Mouse (Mus musculus) cerebellum, adult 11 months (tissue): Measurements from ENCODE around the gene Drc3.

Experiments
- DNase-seq: peaks from one replicate; pipeline ENCODE4 v3.0.0; 2022

The Drc3 gene

GRCm38 (mm10) chr11:60338291-60338690, 14.8 kb upstream of the Drc3 start:
- DNase-seq: peak; percentile 42

- no peak for DNase-seq
Observed at GRCm38 (mm10) chr11:60339361-60339760, 13.8 kb upstream of the Drc3 start.

GRCm38 (mm10) chr11:60345868-60346267, 7.3 kb upstream of the Drc3 start:
- DNase-seq: no peak

- DNase-seq: peak; percentile 72
Observed at GRCm38 (mm10) chr11:60346537-60346936, 6.6 kb upstream of the Drc3 start.

- DNase-seq: no peak
Observed at GRCm38 (mm10) chr11:60351388-60351787, 1.7 kb upstream of the Drc3 start.

DNA sequence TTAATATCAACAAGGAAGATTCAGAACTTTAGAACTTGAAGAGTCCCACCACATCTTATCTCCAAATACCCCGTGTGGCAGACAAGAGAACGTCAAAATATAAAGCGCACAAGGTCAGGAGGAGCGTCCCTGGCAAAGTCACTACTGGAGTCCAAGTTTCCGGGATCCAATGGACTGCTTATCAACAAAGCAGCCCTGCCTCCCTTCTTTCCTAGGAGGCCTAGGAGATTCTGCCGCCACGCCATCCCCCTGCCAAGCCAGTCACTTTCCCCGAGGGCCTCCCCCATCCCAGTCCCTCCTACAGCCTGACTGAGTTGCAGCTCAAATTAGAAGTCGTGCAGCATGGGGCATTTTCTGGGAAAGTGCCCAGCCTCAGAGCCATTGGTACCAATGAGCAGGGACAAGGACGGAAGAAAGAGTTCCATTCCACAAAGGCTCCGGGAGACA, 1.2 kb upstream of the Drc3 start:
- peak; percentile 54 for DNase-seq

DNA sequence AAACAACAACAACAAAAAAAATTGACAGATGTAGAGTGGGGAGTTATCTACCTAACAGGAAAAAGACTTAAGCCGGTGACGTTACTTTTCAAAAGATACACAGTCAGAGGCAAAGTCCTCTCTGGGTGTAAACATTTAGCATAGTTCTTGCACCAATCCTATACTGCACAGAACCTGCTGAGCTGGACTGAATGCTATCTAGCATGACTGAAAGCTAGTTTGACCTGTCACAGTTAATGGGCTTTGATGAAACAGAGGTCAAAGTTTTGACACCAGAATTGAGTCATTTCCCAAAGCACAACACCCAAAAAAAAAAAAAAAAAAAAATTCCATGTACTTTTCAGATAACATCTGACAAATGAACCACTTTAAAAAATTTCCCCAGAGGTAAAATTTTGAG, 2.8 kb downstream of the Drc3 start:
- DNase-seq: no peak

GRCm38 (mm10) chr11:60357116-60357515, 4.0 kb downstream of the Drc3 start:
- DNase-seq: no peak

GRCm38 (mm10) chr11:60358548-60358947, 5.4 kb downstream of the Drc3 start:
- DNase-seq: no peak

DNA sequence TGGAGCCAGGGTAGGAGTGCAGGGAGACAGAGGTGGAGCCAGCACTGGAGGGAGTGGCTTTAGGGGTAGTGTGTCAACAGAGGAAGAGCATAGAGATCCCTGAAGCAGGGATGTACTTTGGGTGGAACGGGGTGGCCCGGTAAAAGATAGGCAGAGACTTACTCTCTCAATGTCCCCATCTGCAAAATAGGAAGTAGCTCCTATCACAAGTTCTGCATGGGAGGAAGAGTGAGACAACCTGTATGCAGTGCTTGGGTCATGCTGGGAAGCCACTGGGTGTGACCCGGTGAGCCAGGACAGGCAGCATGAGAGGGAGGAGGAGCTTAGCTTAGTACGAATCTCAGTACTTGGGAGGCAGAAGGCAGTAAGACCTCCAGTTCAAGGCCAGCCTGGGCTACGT, 6.0 kb downstream of the Drc3 start:
- no peak for DNase-seq

GRCm38 (mm10) chr11:60359936-60360335, 6.8 kb downstream of the Drc3 start:
- no peak for DNase-seq

- DNase-seq: no peak
Observed at GRCm38 (mm10) chr11:60360631-60361201, 7.6 kb downstream of the Drc3 start.

DNA sequence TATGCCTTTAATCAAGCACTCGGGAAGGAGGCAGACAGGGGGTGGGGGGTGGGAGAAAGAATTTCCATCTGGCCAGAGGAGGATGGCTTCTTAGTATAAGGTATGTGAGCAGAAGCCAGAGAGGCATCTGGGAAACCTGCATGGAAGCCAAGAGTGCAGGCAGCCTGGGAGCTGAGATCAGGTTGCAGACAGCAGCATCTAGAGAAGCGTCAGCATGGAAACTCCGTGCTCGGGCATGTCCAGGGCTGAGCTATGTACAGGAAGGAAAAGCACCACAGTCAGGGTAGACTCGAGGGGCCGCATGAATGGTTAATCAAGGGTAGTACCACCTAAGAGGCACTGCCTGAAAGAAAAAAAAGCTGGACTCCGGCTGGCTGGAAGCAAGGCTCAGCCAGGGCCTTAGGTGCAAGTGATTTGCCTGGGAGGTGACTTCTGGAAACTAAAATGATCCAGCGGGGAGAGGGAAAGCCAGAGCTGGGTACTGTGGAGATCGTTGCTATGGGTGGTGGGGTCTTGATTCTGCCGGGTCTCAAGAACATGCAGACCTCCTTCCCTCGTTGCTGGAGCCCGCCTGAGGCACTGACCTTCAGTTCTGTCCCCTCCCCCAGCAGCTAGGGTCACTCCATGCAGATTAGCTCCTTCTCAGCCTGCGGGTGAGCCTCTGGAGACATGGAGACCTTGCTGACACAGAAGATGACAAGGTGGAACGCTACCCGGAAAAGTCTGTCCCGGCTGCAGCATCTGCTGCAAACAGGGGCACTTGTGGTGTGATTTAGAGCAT, 13.3 kb downstream of the Drc3 start:
- DNase-seq: no peak

DNA sequence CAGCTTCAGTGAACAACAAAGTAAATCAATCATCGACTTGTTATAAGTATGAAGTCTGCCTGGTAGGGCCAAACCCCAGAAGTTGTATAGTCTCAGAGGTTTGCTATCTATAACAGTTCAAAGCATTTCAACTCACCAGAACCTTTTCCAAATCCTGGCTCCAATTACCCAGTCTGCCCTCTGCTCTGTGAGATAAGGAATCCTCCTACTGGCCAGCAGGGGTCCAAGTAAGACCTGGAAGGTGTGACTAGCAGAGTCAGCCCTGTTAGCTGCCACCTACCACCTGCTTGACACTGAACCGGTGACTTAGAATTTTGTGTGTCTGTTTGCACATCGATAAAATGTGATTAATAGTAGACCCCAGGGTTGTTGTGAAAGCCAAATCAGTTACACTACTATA, 14.1 kb downstream of the Drc3 start:
- no peak for DNase-seq

DNA sequence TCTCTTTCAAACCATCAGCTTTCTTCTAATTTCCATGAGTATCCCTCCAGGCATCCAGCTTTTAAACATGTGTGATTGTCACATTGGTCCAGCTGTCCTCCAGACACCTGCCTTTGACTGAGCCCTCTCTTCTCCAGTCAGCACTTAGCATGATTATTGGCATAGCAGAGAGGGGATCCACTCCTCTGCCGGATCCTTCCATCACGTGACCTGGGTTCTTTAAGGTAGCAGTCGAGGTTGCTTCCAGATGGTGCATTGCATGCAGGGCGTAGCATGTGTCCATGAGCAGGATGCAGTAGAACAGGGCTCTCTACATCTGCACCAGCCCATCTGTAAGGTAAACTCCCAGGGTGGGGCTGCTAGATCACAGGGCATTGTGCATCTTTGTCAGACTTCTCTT, 15.8 kb downstream of the Drc3 start:
- DNase-seq: no peak

- DNase-seq: no peak
Observed at GRCm38 (mm10) chr11:60369448-60369847, 16.3 kb downstream of the Drc3 start.

DNA sequence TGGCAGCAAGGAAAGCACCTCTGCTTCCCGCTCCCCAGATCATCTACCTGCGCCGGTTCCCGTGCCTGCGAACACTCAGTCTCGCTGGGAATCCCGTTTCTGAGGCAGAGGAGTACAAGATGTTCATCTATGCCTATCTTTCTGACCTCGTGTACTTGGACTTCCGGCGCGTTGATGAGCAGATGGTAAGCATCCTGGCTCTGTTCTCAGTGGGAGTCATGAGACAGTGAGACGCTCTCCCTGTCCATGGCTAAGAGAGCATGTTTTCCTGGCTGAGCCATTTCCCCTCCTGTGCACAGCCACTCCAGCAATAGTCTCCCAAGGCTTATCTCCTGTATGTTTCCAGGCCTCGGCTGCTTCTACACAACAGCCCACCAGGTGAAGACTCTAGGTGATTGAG, 17.3 kb downstream of the Drc3 start:
- no peak for DNase-seq

GRCm38 (mm10) chr11:60374481-60374880, 21.4 kb downstream of the Drc3 start:
- DNase-seq: no peak

DNA sequence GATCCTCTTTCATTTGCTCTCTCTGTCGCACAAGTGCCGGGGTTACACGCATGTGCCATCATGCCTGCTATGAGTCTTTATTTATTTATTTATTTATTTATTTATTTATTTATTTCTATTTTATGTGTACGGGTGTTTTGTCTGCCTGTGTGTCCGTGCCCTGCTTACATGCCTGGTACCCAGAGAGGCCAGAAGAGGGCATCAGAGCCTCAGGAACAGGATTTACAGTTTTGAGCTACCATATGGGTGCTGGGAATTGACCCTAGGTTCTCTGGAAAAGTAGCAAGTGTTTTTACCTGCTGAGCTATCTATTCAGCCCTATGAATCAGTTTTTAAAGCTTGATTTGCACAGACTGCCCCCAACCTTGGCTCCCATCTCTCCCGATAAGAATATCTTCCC, 30.4 kb downstream of the Drc3 start:
- DNase-seq: no peak

DNA sequence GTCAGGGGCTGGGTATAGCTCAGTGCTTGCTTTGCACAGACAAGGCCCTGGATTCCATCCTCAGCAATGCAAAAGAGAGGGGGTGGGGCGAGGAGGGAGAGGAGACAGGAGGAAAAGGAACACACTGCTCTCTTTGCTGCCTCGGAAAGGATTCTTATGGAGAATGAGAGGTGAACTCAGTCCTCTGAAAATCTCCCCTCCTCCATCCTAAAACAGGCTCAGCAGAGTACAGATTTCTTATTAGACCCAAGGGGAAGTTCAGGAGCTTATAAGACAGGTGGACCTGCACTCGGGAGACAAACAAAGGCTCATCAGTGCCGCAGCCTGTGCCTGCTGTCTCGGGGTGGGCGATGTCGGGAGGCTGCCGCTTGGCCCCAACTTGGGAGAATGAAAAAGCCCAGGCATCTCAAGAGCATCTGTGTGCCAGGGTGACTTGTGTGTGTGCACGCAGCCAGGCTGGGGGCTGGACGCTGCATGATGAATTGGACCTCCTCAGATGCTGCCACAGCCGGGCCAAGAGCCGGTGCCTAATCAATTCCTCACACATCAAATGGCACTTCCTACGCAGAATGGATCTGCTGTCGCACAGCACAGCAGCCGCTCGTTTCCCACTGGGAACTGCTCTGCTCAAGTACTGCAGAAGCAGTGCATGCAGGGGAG, 31.8 kb downstream of the Drc3 start:
- no peak for DNase-seq

DNA sequence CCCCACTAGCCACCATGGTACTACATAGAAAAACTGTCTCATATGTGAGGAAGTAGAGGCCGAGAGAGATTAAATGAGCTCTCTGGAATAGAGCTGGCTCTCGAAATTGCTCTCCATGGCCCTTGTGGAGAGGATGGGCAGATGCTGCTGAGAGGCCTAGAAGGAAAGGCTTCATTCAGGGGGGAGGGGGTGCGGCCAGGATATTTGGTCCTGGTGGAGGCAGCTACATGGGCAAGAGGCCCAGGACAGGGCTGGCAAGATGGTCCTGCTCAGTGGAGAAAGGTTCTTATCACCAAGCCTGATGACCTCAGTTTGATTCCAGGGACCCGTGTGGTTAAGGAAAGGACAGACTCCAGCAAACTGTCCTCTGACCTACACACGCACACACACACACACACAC, 32.8 kb downstream of the Drc3 start:
- no peak for DNase-seq

DNA sequence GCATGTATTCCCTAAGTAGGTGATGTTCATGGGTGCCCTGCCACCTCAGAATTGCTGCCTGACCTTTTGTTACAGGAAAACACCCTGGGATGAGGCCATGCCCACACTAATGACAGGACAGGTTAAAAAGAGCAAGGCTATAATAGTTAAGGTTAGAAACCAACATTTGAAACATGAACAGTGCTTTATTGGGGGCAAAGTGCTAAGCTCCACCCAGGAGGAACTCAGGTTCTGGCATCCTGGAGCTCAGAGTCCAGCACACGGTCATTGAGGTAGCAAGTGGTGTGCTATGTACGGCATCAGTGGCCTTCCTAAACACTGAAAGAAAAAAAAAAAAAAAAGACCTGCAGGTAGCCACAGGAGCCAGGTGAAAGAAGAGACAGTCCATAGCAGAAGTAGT, 34.8 kb downstream of the Drc3 start:
- no peak for DNase-seq

GRCm38 (mm10) chr11:60391346-60391745, 38.2 kb downstream of the Drc3 start:
- no peak for DNase-seq

DNA sequence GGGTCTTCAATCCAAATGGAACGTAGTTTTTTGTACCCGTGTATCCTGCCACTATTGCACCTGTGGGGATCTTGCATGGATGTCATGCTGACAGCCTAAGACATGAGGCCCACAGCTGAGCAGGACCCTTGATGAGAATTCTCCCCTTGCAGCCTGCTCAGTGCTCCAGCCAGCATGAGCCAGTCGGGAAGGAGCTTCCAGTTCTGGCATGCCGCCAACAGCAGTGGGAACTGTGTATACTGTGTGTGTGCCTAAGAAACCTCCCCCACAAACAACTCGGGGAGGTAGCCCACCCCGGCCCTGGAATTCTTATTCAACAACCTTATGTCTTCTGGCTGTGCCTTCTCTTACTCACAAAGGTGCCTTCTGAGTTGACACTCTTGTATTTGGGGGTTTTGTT, 43.4 kb downstream of the Drc3 start:
- DNase-seq: no peak
